Mouse (Mus musculus) MEL (cell line): ENCODE results near the gene Rbpjl.

Experiments
- CTCF ChIP-seq, 3 experiments: IDR thresholded peaks in 2 of 3; conservative IDR thresholded peaks in 1 of 3; 2 replicates each; pipeline ENCODE4 v1.5.1; 2011 to 2012; ENCODE audit warnings: low read length in 3 of 3, low read depth in 2 of 3, mild to moderate bottlenecking in 2 of 3, improper control_type of control experiment in 1 of 3, inconsistent platforms in 1 of 3, mixed read lengths in 1 of 3, moderate library complexity in 1 of 3; ENCODE audit not compliant: control insufficient read depth in 1 of 3, insufficient read depth in 1 of 3, poor library complexity in 1 of 3, severe bottlenecking in 1 of 3
- ETS1 ChIP-seq: IDR thresholded peaks from 2 replicates; pipeline ENCODE4 v1.6.1; 2012; ENCODE audit warnings: low read depth, mild to moderate bottlenecking, inconsistent platforms, low read length, improper control_type of control experiment, moderate library complexity
- HCFC1 ChIP-seq: IDR thresholded peaks from 2 replicates; pipeline ENCODE4 v1.6.1; 2012; ENCODE audit warnings: low read depth, mild to moderate bottlenecking, inconsistent platforms, low read length, improper control_type of control experiment, moderate library complexity
- MAFK ChIP-seq: IDR thresholded peaks from 2 replicates; pipeline ENCODE4 v1.6.1; 2011; ENCODE audit warnings: low read depth, mild to moderate bottlenecking, low read length, improper control_type of control experiment, borderline replicate concordance
- RCOR1 ChIP-seq: IDR thresholded peaks from 2 replicates; pipeline ENCODE4 v1.6.1; 2012; ENCODE audit warnings: low read depth, mild to moderate bottlenecking, inconsistent platforms, low read length, improper control_type of control experiment
- SMC3 ChIP-seq: IDR thresholded peaks from 2 replicates; pipeline ENCODE4 v1.6.1; 2011; ENCODE audit warnings: low read depth, low read length, improper control_type of control experiment
- TAL1 ChIP-seq: IDR thresholded peaks from 2 replicates; pipeline ENCODE4 v1.6.1; 2012; ENCODE audit warnings: mild to moderate bottlenecking, inconsistent platforms, low read length, moderate library complexity, mixed read lengths
- TBP ChIP-seq: IDR thresholded peaks from 2 replicates; pipeline ENCODE4 v1.8.0; 2011; ENCODE audit warnings: low read depth, low read length, improper control_type of control experiment
- ZC3H11A ChIP-seq: IDR thresholded peaks from 2 replicates; pipeline ENCODE4 v1.6.1; 2012; ENCODE audit warnings: low read depth, mild to moderate bottlenecking, inconsistent platforms, low read length, improper control_type of control experiment
- ZMIZ1 ChIP-seq: IDR thresholded peaks from 2 replicates; pipeline ENCODE4 v1.6.1; 2012; ENCODE audit warnings: low read depth, mild to moderate bottlenecking, inconsistent platforms, low read length, improper control_type of control experiment, moderate library complexity
- ZNF384 ChIP-seq: IDR thresholded peaks from 2 replicates; pipeline ENCODE4 v1.6.1; 2012; ENCODE audit warnings: low read depth, mild to moderate bottlenecking, inconsistent platforms, low read length, improper control_type of control experiment

DNA sequence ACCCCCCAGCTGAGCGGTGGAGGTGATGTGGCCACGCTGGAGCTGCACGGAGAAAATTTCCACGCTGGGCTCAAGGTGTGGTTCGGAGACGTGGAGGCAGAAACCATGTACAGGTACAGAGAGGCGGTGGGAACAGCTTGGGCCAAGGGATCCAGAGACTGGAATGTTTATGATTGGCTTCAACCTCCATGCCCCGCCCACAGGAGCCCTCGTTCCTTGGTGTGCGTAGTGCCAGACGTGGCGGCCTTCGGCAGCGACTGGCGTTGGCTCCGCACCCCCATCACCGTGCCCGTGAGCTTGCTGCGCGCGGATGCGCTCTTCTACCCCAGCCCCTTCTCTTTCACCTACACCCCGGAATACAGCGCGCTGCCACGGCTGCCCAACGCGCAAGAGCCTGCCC, 11.2 kb downstream of the Rbpjl start:
- no peak for TF ChIP-seq TAL1
- no peak for TF ChIP-seq ZMIZ1
- no peak for TF ChIP-seq CTCF (IDR thresholded peaks at IDR 0.05 in 2 of 3, conservative IDR thresholded peaks at IDR 0.05 in 1 of 3; ENCODE audit: control insufficient read depth in 1 of 3, insufficient read depth in 1 of 3, low read depth in 2 of 3, low read length in 3 of 3, poor library complexity in 1 of 3, severe bottlenecking in 1 of 3)
- TF ChIP-seq ZNF384: no peak
- no peak for TF ChIP-seq TBP
- TF ChIP-seq MAFK: no peak
- TF ChIP-seq RCOR1: no peak
- TF ChIP-seq ETS1: no peak
- TF ChIP-seq HCFC1: no peak
- TF ChIP-seq SMC3: no peak
- TF ChIP-seq ZC3H11A: no peak
